Mouse (Mus musculus) CD8-positive naive resting alpha-beta T cell, adult 2 months (primary cell): ENCODE measurements around the gene Rnase4.

Experiments
- DNase-seq, 2 experiments: peaks; one replicate each; pipeline ENCODE4 v3.0.0; 2022; ENCODE audit warnings: low read depth in 2 of 2, low spot score in 2 of 2

Rnase4 gene

GRCm38 (mm10) chr14:51090921-51091900, at the start of gene Rnase4, which contains the start of gene Ang:
Gene Rnase4, plus strand, starts transcription at chr14:51091077.
Gene Ang, plus strand, starts transcription at chr14:51091150.
- DNase-seq = peak in 1 of 2 experiments; percentile 16

- DNase-seq = no peak
Measured at GRCm38 (mm10) chr14:51041769-51042168, 49.1 kb upstream of the Rnase4 start, which contains the start of gene Rnase9. Gene Rnase9, minus strand, starts transcription at chr14:51041869.

- DNase-seq = no peak
Measured at GRCm38 (mm10) chr14:51047846-51048245, 43.0 kb upstream of the Rnase4 start.

- DNase-seq = no peak
Measured at GRCm38 (mm10) chr14:51050063-51050462, 40.8 kb upstream of the Rnase4 start, which contains the start of gene Rnase11. Gene Rnase11, minus strand, starts transcription at chr14:51050163.

GRCm38 (mm10) chr14:51051941-51052340, 38.9 kb upstream of the Rnase4 start:
- no peak for DNase-seq

- DNase-seq = no peak
Measured at GRCm38 (mm10) chr14:51053176-51053575, 37.7 kb upstream of the Rnase4 start.

GRCm38 (mm10) chr14:51054243-51055237, 36.3 kb upstream of the Rnase4 start:
- DNase-seq = no peak

- DNase-seq = no peak
Measured at GRCm38 (mm10) chr14:51057401-51057831, 33.5 kb upstream of the Rnase4 start, which contains the start of gene Rnase12. Gene Rnase12, minus strand, starts transcription at chr14:51057661.

GRCm38 (mm10) chr14:51060761-51061160, 30.1 kb upstream of the Rnase4 start:
- no peak for DNase-seq

- no peak for DNase-seq
Measured at GRCm38 (mm10) chr14:51068956-51069355, 21.9 kb upstream of the Rnase4 start.

- peak; percentile 52 to 60 for DNase-seq
Measured at GRCm38 (mm10) chr14:51069617-51070016, 21.3 kb upstream of the Rnase4 start.

GRCm38 (mm10) chr14:51074335-51074734, 16.5 kb upstream of the Rnase4 start, which contains the start of gene Olfr750:
Gene Olfr750, minus strand, starts transcription at chr14:51074435.
- DNase-seq = no peak

GRCm38 (mm10) chr14:51079180-51079579, 11.7 kb upstream of the Rnase4 start:
- DNase-seq = no peak

GRCm38 (mm10) chr14:51081035-51081434, 9.8 kb upstream of the Rnase4 start:
- no peak for DNase-seq

GRCm38 (mm10) chr14:51082599-51083581, 8.0 kb upstream of the Rnase4 start:
- peak; percentile 65 to 74 for DNase-seq

- DNase-seq = no peak
Measured at GRCm38 (mm10) chr14:51083805-51084204, 7.1 kb upstream of the Rnase4 start.

- DNase-seq = no peak
Measured at GRCm38 (mm10) chr14:51085086-51085485, 5.8 kb upstream of the Rnase4 start.

GRCm38 (mm10) chr14:51085911-51086310, 5.0 kb upstream of the Rnase4 start:
- no peak for DNase-seq

- DNase-seq = no peak
Measured at GRCm38 (mm10) chr14:51087762-51088161, 3.1 kb upstream of the Rnase4 start.
